Mouse (Mus musculus): ENCODE measurements around the gene Drd3. TPM values are rescaled to one million over a fixed set of nuclear protein-coding genes. Genes with fewer than 3 reads are reported as not detected.

The Drd3 gene
- total RNA-seq, 1 experiment: 0.45 TPM

DNA sequence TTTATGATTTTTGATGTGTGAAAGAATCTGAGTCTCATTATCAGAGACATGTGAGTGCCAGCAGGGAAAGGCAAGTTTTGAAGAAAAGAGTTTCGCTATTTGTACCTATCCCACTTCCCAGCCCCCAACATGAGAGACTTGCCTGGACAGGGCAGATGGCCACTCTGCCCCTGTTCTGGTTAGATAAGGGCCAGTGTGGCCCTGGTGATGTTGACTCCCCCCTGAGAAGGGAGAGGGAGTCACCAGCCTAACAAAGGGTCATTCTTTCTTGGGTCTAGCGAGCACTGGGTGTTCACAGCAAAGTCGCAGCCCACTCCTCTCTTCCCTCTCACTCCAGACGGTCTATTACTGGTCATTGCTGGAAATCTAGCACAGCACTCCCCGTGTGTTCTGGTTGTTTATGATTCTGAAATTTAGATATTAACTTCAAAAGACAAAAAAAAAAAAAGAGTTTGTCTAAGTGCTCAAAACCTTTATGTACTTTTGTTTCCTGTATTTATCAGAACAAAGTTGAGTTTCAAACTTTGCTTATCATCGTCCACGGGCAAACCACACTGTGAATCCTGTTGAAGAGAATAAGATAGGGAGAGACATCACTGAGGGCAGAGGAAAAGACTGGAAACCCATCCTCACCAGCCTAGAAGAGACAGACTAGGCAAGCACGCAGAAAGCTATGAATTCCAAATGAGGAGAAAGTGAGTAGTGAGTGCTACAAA lies 24.2 kb upstream of the Drd3 start:
- Histone ChIP-seq H3K27ac (ENCODE audit: insufficient read depth, low read depth, low read length, poor library complexity, severe bottlenecking) (no peak overlapping the region), H3K36me3 (ENCODE audit: control insufficient read depth, insufficient read depth, low read length, poor library complexity, severe bottlenecking) (no peaks in the 10 kb centered on the region), H3K9me3 (ENCODE audit: control insufficient read depth, insufficient read depth, low read depth, low read length) (no peaks in the 10 kb centered on the region), H3K4me3 (ENCODE audit: insufficient read depth in 1 of 2, low read depth in 1 of 2, low read length in 2 of 2, poor library complexity in 1 of 2, severe bottlenecking in 1 of 2) (no peak overlapping the region), H3K4me1 (ENCODE audit: control insufficient read depth in 2 of 2, insufficient read depth in 2 of 2, low read length in 2 of 2, poor library complexity in 1 of 2) (no peaks in the 10 kb centered on the region), H3K9ac (ENCODE audit: insufficient read depth, low read depth, low read length, poor library complexity, severe bottlenecking) (no peak overlapping the region)
- in situ Hi-C loops (cut with MboI; ENCODE audit: low sequenced_read_pairs in 2 of 2, unreplicated experiment in 2 of 2): no loop called here
- no peak for DNase-seq (ENCODE audit: low read depth, low spot score)
- TF ChIP-seq HCFC1 (IDR thresholded peaks at IDR 0.05; ENCODE audit: borderline replicate concordance, insufficient read depth, low read length) (no peak), ZNF384 (IDR thresholded peaks at IDR 0.05; ENCODE audit: low read depth, low read length) (no peak), ZC3H11A (IDR thresholded peaks at IDR 0.05; ENCODE audit: borderline replicate concordance, low read depth, low read length) (no peak), CHD2 (IDR thresholded peaks at IDR 0.05; ENCODE audit: low read depth, low read length) (no peak), MAFK (IDR thresholded peaks at IDR 0.05; ENCODE audit: insufficient read depth, low read depth, low read length) (no peak)

DNA sequence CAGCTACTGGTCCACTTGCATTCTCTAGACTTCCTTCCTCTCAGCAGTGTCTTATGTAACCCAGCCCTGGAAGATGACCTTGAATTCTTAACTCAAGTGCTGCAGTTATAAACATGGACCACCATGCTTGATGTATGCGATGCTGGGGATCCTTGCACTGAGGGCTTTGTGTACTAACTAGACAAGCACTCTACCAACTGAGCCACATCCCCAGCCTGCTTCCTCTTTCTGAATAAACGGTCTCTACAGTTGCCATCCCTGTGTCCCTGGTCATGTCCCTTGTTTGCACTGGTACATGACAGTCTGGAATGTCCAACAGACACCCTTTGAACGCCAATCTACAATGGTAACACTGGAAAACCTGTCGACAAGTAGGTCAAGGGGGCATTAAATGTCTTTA lies 23.5 kb upstream of the Drd3 start:
- no peak for TF ChIP-seq CHD2 (IDR thresholded peaks at IDR 0.05; ENCODE audit: low read depth, low read length)
- TF ChIP-seq ZNF384 (IDR thresholded peaks at IDR 0.05; ENCODE audit: low read depth, low read length): no peak
- TF ChIP-seq MAFK (IDR thresholded peaks at IDR 0.05; ENCODE audit: insufficient read depth, low read depth, low read length): no peak
- TF ChIP-seq ZC3H11A (IDR thresholded peaks at IDR 0.05; ENCODE audit: borderline replicate concordance, low read depth, low read length): no peak
- no peak for TF ChIP-seq HCFC1 (IDR thresholded peaks at IDR 0.05; ENCODE audit: borderline replicate concordance, insufficient read depth, low read length)
- DNase-seq (ENCODE audit: low read depth, low spot score): no peak
- in situ Hi-C loops (cut with MboI; ENCODE audit: low sequenced_read_pairs in 2 of 2, unreplicated experiment in 2 of 2): no loop called here
- no peaks in the 10 kb centered on the region for H3K4me1 ChIP-seq (ENCODE audit: control insufficient read depth in 2 of 2, insufficient read depth in 2 of 2, low read length in 2 of 2, poor library complexity in 1 of 2)
- no peak overlapping the region for H3K9ac ChIP-seq (ENCODE audit: insufficient read depth, low read depth, low read length, poor library complexity, severe bottlenecking)
- no peaks in the 10 kb centered on the region for H3K9me3 ChIP-seq (ENCODE audit: control insufficient read depth, insufficient read depth, low read depth, low read length)
- H3K4me3 ChIP-seq (ENCODE audit: insufficient read depth in 1 of 2, low read depth in 1 of 2, low read length in 2 of 2, poor library complexity in 1 of 2, severe bottlenecking in 1 of 2): no peak overlapping the region
- no peak overlapping the region for H3K27ac ChIP-seq (ENCODE audit: insufficient read depth, low read depth, low read length, poor library complexity, severe bottlenecking)
- no peaks in the 10 kb centered on the region for H3K36me3 ChIP-seq (ENCODE audit: control insufficient read depth, insufficient read depth, low read length, poor library complexity, severe bottlenecking)

DNA sequence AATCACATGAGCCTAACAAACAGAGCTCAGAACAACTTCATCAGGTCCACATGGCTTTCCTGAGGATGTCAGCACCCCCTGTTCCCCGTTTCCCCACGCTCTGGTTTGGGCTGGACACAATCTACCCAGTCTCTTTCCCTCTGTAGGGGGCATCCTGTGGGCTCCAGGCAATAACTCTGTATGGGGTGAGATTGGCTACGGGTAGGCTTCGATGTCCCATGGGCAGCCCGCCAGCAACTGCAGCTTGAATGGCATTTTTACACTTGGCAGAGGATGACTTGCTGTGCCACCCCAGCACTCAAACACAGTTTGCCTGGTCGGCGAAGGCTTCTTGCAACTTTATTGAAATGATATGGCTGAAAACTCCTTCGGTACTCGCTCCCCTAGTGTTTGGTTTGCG lies 21.3 kb upstream of the Drd3 start:
- no peak for DNase-seq (ENCODE audit: low read depth, low spot score)
- Histone ChIP-seq H3K9me3 (ENCODE audit: control insufficient read depth, insufficient read depth, low read depth, low read length) (no peaks in the 10 kb centered on the region), H3K36me3 (ENCODE audit: control insufficient read depth, insufficient read depth, low read length, poor library complexity, severe bottlenecking) (no peaks in the 10 kb centered on the region), H3K9ac (ENCODE audit: insufficient read depth, low read depth, low read length, poor library complexity, severe bottlenecking) (no peak overlapping the region), H3K4me3 (ENCODE audit: insufficient read depth in 1 of 2, low read depth in 1 of 2, low read length in 2 of 2, poor library complexity in 1 of 2, severe bottlenecking in 1 of 2) (no peak overlapping the region), H3K4me1 (ENCODE audit: control insufficient read depth in 2 of 2, insufficient read depth in 2 of 2, low read length in 2 of 2, poor library complexity in 1 of 2) (no peaks in the 10 kb centered on the region), H3K27ac (ENCODE audit: insufficient read depth, low read depth, low read length, poor library complexity, severe bottlenecking) (no peak overlapping the region)
- in situ Hi-C loops (cut with MboI; ENCODE audit: low sequenced_read_pairs in 2 of 2, unreplicated experiment in 2 of 2): no loop called here
- no peak for TF ChIP-seq ZNF384 (IDR thresholded peaks at IDR 0.05; ENCODE audit: low read depth, low read length)
- TF ChIP-seq HCFC1 (IDR thresholded peaks at IDR 0.05; ENCODE audit: borderline replicate concordance, insufficient read depth, low read length): no peak
- no peak for TF ChIP-seq CHD2 (IDR thresholded peaks at IDR 0.05; ENCODE audit: low read depth, low read length)
- no peak for TF ChIP-seq ZC3H11A (IDR thresholded peaks at IDR 0.05; ENCODE audit: borderline replicate concordance, low read depth, low read length)
- no peak for TF ChIP-seq MAFK (IDR thresholded peaks at IDR 0.05; ENCODE audit: insufficient read depth, low read depth, low read length)

DNA sequence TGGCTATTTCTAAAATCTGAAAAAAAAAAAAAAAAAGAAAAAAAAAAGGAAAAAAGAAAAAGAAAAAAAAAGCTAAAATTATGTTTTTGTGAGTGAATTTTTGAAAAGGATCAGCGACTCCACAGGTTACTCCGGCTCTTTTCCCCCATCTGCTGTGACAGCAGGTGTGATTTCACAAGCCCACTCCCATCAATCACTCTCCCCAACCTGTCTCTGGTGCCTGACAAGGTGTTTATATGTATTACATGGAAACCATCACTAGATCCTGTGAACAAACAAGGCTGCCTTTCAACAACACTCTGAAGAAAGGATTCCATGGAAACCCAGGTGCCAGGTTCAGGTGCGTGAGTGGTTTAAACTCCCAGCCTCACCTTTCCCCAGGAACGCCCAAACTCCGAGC lies 20.9 kb upstream of the Drd3 start:
- DNase-seq (ENCODE audit: low read depth, low spot score): no peak
- Histone ChIP-seq H3K4me3 (ENCODE audit: insufficient read depth in 1 of 2, low read depth in 1 of 2, low read length in 2 of 2, poor library complexity in 1 of 2, severe bottlenecking in 1 of 2) (no peak overlapping the region), H3K27ac (ENCODE audit: insufficient read depth, low read depth, low read length, poor library complexity, severe bottlenecking) (no peak overlapping the region), H3K36me3 (ENCODE audit: control insufficient read depth, insufficient read depth, low read length, poor library complexity, severe bottlenecking) (no peaks in the 10 kb centered on the region), H3K4me1 (ENCODE audit: control insufficient read depth in 2 of 2, insufficient read depth in 2 of 2, low read length in 2 of 2, poor library complexity in 1 of 2) (no peaks in the 10 kb centered on the region), H3K9me3 (ENCODE audit: control insufficient read depth, insufficient read depth, low read depth, low read length) (no peaks in the 10 kb centered on the region), H3K9ac (ENCODE audit: insufficient read depth, low read depth, low read length, poor library complexity, severe bottlenecking) (no peak overlapping the region)
- no peak for TF ChIP-seq ZC3H11A (IDR thresholded peaks at IDR 0.05; ENCODE audit: borderline replicate concordance, low read depth, low read length)
- no peak for TF ChIP-seq HCFC1 (IDR thresholded peaks at IDR 0.05; ENCODE audit: borderline replicate concordance, insufficient read depth, low read length)
- TF ChIP-seq CHD2 (IDR thresholded peaks at IDR 0.05; ENCODE audit: low read depth, low read length): no peak
- TF ChIP-seq MAFK (IDR thresholded peaks at IDR 0.05; ENCODE audit: insufficient read depth, low read depth, low read length): no peak
- in situ Hi-C loops (cut with MboI; ENCODE audit: low sequenced_read_pairs in 2 of 2, unreplicated experiment in 2 of 2): no loop called here
